Mouse (Mus musculus): Measurements from ENCODE around the gene Srp72. TPM values are rescaled to one million over a fixed set of nuclear protein-coding genes. Genes with fewer than 3 reads are reported as not detected.

The Srp72 gene
- 54.6 and 55.9 TPM in 2 replicates for polyA plus RNA-seq (2015; fragmentation: Nextera tagmentation; extraction: Ambion mirVana)

- peaks cover 39% of the 10 kb centered on the region for H3K36me3 ChIP-seq
- H3K27me3 ChIP-seq, result no peaks in the 10 kb centered on the region
- H3K4me1 ChIP-seq (replicated peaks), result peaks cover 29% of the 10 kb centered on the region
- under 1% methylated on average over 60 of the region's 60 CpGs for WGBS (ENCODE audit: insufficient replicate concordance)
- DNase-seq (peak; percentile 64), ATAC-seq (ENCODE audit: low read depth) (peak; percentile 88)
- H3K9ac ChIP-seq, result peak within 1 kb of the TSS; percentile 95
- H3K27ac ChIP-seq, result peak within 1 kb of the TSS; percentile 87
- H3K4me2 ChIP-seq, result peak within 1 kb of the TSS; percentile 82
- peak within 1 kb of the TSS; percentile 98 for H3K4me3 ChIP-seq (replicated peaks)
- no peaks in the 10 kb centered on the region for H3K9me3 ChIP-seq (replicated peaks)
These were observed at the start of gene Srp72 for GRCm38 (mm10) chr5:76974554-76975285. Srp72 (plus strand) TSS chr5:76974683.

GRCm38 (mm10) chr5:76928124-76928832, 46.2 kb upstream of the Srp72 start:
- Histone ChIP-seq H3K9me3 (replicated peaks) (no peaks in the 10 kb centered on the region), H3K27me3 (no peaks in the 10 kb centered on the region), H3K4me3 (replicated peaks) (no peak overlapping the region), H3K27ac (no peak overlapping the region), H3K4me2 (no peak overlapping the region), H3K9ac (no peak overlapping the region), H3K36me3 (peaks cover 49% of the 10 kb centered on the region), H3K4me1 (replicated peaks) (peaks cover 12% of the 10 kb centered on the region)
- ATAC-seq (ENCODE audit: low read depth), result no peak
- WGBS (ENCODE audit: insufficient replicate concordance), result 86% methylated on average over 16 of the region's 16 CpGs
- no peak for DNase-seq

GRCm38 (mm10) chr5:76929180-76929877, 45.2 kb upstream of the Srp72 start:
- peaks cover 12% of the 10 kb centered on the region for H3K4me1 ChIP-seq (replicated peaks)
- H3K27me3 ChIP-seq, result no peaks in the 10 kb centered on the region
- H3K9me3 ChIP-seq (replicated peaks), result no peaks in the 10 kb centered on the region
- peaks cover 39% of the 10 kb centered on the region for H3K36me3 ChIP-seq
- no peak overlapping the region for H3K4me3 ChIP-seq (replicated peaks)
- H3K27ac ChIP-seq, result 0 out of 2 replicates have a peak overlapping the region, but pooled peaks have one; percentile 1
- ATAC-seq (ENCODE audit: low read depth), result peak; percentile 65
- WGBS (ENCODE audit: insufficient replicate concordance), result 42% methylated on average over 7 of the region's 7 CpGs
- no peak overlapping the region for H3K4me2 ChIP-seq
- DNase-seq, result no peak
- H3K9ac ChIP-seq, result no peak overlapping the region

- Histone ChIP-seq H3K36me3 (peaks cover 36% of the 10 kb centered on the region), H3K9ac (no peak overlapping the region), H3K27me3 (no peaks in the 10 kb centered on the region), H3K27ac (no peak overlapping the region), H3K4me3 (replicated peaks) (no peak overlapping the region), H3K4me2 (no peak overlapping the region), H3K4me1 (replicated peaks) (peaks cover 12% of the 10 kb centered on the region), H3K9me3 (replicated peaks) (0 out of 2 replicates have a peak, but pooled peaks cover 5% of the 10 kb centered on the region)
- 81% methylated on average over 8 of the region's 8 CpGs for WGBS (ENCODE audit: insufficient replicate concordance)
- ATAC-seq (ENCODE audit: low read depth) (no peak), DNase-seq (no peak)
These were observed 34.8 kb upstream of the Srp72 start for GRCm38 (mm10) chr5:76939717-76940116.

GRCm38 (mm10) chr5:76941975-76942374, 32.5 kb upstream of the Srp72 start:
- Histone ChIP-seq H3K27ac (no peak overlapping the region), H3K9ac (no peak overlapping the region), H3K4me3 (replicated peaks) (no peak overlapping the region), H3K4me1 (replicated peaks) (peaks cover 28% of the 10 kb centered on the region), H3K27me3 (no peaks in the 10 kb centered on the region), H3K36me3 (peaks cover 43% of the 10 kb centered on the region), H3K9me3 (replicated peaks) (0 out of 2 replicates have a peak, but pooled peaks cover 5% of the 10 kb centered on the region), H3K4me2 (no peak overlapping the region)
- ATAC-seq (ENCODE audit: low read depth) (no peak), DNase-seq (no peak)
- 77% methylated on average over 4 of the region's 4 CpGs for WGBS (ENCODE audit: insufficient replicate concordance)

GRCm38 (mm10) chr5:76942505-76942904, 32.0 kb upstream of the Srp72 start:
- no peak overlapping the region for H3K9ac ChIP-seq
- no peak overlapping the region for H3K27ac ChIP-seq
- H3K9me3 ChIP-seq (replicated peaks), result 0 out of 2 replicates have a peak, but pooled peaks cover 5% of the 10 kb centered on the region
- 75% methylated on average over 4 of the region's 4 CpGs for WGBS (ENCODE audit: insufficient replicate concordance)
- ATAC-seq (ENCODE audit: low read depth) (no peak), DNase-seq (no peak)
- no peak overlapping the region for H3K4me3 ChIP-seq (replicated peaks)
- peaks cover 33% of the 10 kb centered on the region for H3K4me1 ChIP-seq (replicated peaks)
- H3K36me3 ChIP-seq, result peaks cover 48% of the 10 kb centered on the region
- H3K27me3 ChIP-seq, result no peaks in the 10 kb centered on the region
- H3K4me2 ChIP-seq, result no peak overlapping the region

GRCm38 (mm10) chr5:76944965-76945677, 29.4 kb upstream of the Srp72 start:
- Histone ChIP-seq H3K27ac (no peak overlapping the region), H3K9ac (no peak overlapping the region), H3K4me2 (no peak overlapping the region), H3K36me3 (peaks cover 53% of the 10 kb centered on the region), H3K4me1 (replicated peaks) (peaks cover 58% of the 10 kb centered on the region), H3K9me3 (replicated peaks) (no peaks in the 10 kb centered on the region), H3K27me3 (no peaks in the 10 kb centered on the region), H3K4me3 (replicated peaks) (no peak overlapping the region)
- ATAC-seq (ENCODE audit: low read depth), result no peak
- 65% methylated on average over 6 of the region's 6 CpGs for WGBS (ENCODE audit: insufficient replicate concordance)
- no peak for DNase-seq

GRCm38 (mm10) chr5:76945678-76946033, 28.8 kb upstream of the Srp72 start:
- Histone ChIP-seq H3K4me2 (no peak overlapping the region), H3K9ac (no peak overlapping the region), H3K9me3 (replicated peaks) (no peaks in the 10 kb centered on the region), H3K4me3 (replicated peaks) (no peak overlapping the region), H3K27ac (no peak overlapping the region), H3K4me1 (replicated peaks) (peaks cover 60% of the 10 kb centered on the region), H3K27me3 (no peaks in the 10 kb centered on the region), H3K36me3 (peaks cover 48% of the 10 kb centered on the region)
- 76% methylated on average over 2 of the region's 2 CpGs for WGBS (ENCODE audit: insufficient replicate concordance)
- ATAC-seq (ENCODE audit: low read depth), result no peak
- DNase-seq, result no peak

- ATAC-seq (ENCODE audit: low read depth) (no peak), DNase-seq (no peak)
- Histone ChIP-seq H3K4me1 (replicated peaks) (peaks cover 57% of the 10 kb centered on the region), H3K9me3 (replicated peaks) (no peaks in the 10 kb centered on the region), H3K27ac (no peak overlapping the region), H3K36me3 (peaks cover 38% of the 10 kb centered on the region), H3K4me2 (peak overlapping the region; percentile 2; the same call in 1 of the 2 replicates), H3K9ac (peak overlapping the region; percentile 4; the same call in 1 of the 2 replicates), H3K27me3 (no peaks in the 10 kb centered on the region), H3K4me3 (replicated peaks) (no peak overlapping the region)
- WGBS (ENCODE audit: insufficient replicate concordance), result 65% methylated on average over 4 of the region's 4 CpGs
These were observed 27.3 kb upstream of the Srp72 start for GRCm38 (mm10) chr5:76947142-76947541.

- H3K27me3 ChIP-seq, result no peaks in the 10 kb centered on the region
- 86% methylated on average over 4 of the region's 4 CpGs for WGBS (ENCODE audit: insufficient replicate concordance)
These were observed 26.7 kb upstream of the Srp72 start for GRCm38 (mm10) chr5:76947758-76948157.

More at GRCm38 (mm10) chr5:76947758-76948157, 26.7 kb upstream of the Srp72 start:
- H3K4me1 ChIP-seq (replicated peaks), result peaks cover 60% of the 10 kb centered on the region
- H3K36me3 ChIP-seq, result peaks cover 34% of the 10 kb centered on the region
- no peak overlapping the region for H3K4me3 ChIP-seq (replicated peaks)
- no peaks in the 10 kb centered on the region for H3K9me3 ChIP-seq (replicated peaks)
- H3K27ac ChIP-seq, result no peak overlapping the region
- H3K4me2 ChIP-seq, result peak overlapping the region; percentile 17; the same call in 1 of the 2 replicates
- H3K9ac ChIP-seq, result peak overlapping the region; percentile 27; the same call in 1 of the 2 replicates
- DNase-seq (no peak), ATAC-seq (ENCODE audit: low read depth) (no peak)
